In the genomic region with DNA sequence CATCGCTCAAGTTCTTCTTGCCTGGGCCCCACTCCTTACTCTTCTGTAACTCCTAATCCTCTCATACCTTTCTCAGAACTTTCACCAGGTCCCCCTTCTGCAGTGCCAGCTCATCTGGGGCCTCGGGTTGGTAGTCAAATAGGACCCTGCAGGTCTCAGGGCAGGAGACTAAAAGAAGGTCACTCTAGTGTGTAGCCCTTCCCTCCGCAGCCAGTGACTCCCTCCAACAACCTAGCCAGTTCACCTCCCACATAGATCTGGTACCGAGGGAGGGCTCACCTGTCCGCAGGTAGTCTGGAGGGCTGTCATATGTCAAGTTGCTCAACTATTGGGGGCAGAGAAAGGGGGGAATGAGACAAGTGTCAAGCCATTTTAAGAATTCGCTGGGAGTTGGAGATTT, we compare ENCODE assay signal across 12 mouse cellular contexts.
"Had no signal": no experiment of that assay in that cellular context is flagged by ENCODE, and none has a peak within 500 bp of the region (broad histone marks: within the 10 kb centered on the region; RNA-seq: fewer than 3 reads in every experiment).

No protein-coding gene starts in this region.

- H3K4me3 ChIP-seq: megakaryocyte, embryonic 14.5 days; midbrain, embryonic 15.5 days; neural tube, embryonic 13.5 days had no signal

- H3K27me3 ChIP-seq: lung, embryonic 15.5 days; midbrain, embryonic 15.5 days had no signal

- H3K27ac ChIP-seq: lung, embryonic 15.5 days; macrophage; midbrain, embryonic 15.5 days; neural tube, embryonic 13.5 days had no signal

- DNase-seq: kidney, postnatal 36 days; layer of hippocampus, adult 9-11 months; layer of hippocampus, postnatal 36 days; lung, postnatal 14 days; right cerebral cortex, postnatal 25 days; thymus, adult 2 months; thymus, postnatal 25 days had no signal
